Mouse (Mus musculus): ENCODE results near the gene Efcab7.
A peak's percentile ranks its signal among the peaks of the same experiment; 100 is the strongest.

Gene Efcab7

GRCm38 (mm10) chr4:99944606-99945005 lies 115.6 kb downstream of the Efcab7 start:
- DNase-seq (ENCODE audit: low read depth, low spot score): no peak

- no peak for DNase-seq (ENCODE audit: low read depth, low spot score)
Measured at GRCm38 (mm10) chr4:99945011-99945410, 116.0 kb downstream of the Efcab7 start.

- DNase-seq (ENCODE audit: low read depth, low spot score): no peak
Measured at GRCm38 (mm10) chr4:99946516-99946915, 117.5 kb downstream of the Efcab7 start.

- DNase-seq (ENCODE audit: low read depth, low spot score): no peak
Measured at GRCm38 (mm10) chr4:99947192-99947591, 118.2 kb downstream of the Efcab7 start.

- no peak for DNase-seq (ENCODE audit: low read depth, low spot score)
Measured at GRCm38 (mm10) chr4:99947896-99948295, 118.9 kb downstream of the Efcab7 start.

- no peak for DNase-seq (ENCODE audit: low read depth, low spot score)
Measured at GRCm38 (mm10) chr4:99953904-99954303, 124.9 kb downstream of the Efcab7 start.

- DNase-seq (ENCODE audit: low read depth, low spot score): no peak
Measured at GRCm38 (mm10) chr4:99955396-99955795, 126.4 kb downstream of the Efcab7 start.

GRCm38 (mm10) chr4:99957186-99957585 lies 128.2 kb downstream of the Efcab7 start:
- DNase-seq (ENCODE audit: low read depth, low spot score): peak; percentile 16

- no peak for DNase-seq (ENCODE audit: low read depth, low spot score)
Measured at GRCm38 (mm10) chr4:99958084-99958815, 129.3 kb downstream of the Efcab7 start.

GRCm38 (mm10) chr4:99959308-99959707 lies 130.3 kb downstream of the Efcab7 start:
- no peak for DNase-seq (ENCODE audit: low read depth, low spot score)

Data from brain, embryonic 18.5 days (tissue).